7 mouse cellular contexts compared by ENCODE assay signal in the genomic region with DNA sequence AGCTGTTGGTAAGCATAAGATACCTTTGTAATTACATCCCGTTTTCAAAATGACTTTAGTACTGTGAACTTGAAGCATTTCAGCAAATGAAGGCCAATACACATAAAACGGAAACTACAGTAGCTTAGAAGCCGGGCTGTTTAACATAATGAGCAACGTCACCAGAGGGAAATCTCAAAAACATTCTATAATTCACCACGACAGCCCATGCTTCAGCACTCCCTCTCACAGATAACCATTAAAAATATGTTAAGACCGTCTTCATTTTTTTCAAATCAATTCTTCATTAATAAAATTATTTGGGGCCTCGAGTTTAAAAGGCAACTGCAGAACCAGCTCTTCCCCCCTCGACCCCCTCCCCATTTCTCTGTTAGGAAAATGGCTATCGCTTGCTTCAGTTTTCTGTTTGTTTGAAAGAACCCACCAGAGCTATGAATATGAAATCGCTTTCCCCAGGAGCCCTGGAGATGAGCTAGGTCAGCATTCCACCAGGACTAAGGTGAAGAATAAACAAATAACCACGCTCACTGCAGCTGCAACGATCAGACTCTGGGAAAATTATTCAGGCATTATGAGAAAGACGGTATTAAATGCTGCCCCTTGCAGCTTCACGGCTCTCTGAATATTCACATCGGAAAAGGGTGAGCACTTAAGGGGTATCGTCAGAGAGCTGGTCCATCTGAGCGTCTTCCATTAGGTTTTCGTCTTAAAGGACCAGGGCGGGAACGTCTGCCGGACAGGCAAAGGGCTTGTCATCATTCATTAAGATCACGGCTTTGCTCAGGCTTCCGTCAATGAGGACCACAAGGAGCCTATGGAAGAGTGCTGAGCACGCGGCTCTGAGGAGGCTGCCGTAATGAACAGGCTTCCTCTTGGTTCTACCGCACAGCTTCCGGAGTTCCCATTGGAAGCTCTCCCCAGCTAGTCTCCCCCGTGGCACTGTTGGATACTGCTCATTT.
DNase-seq lines count a peak whose midpoint lies in the region; ATAC-seq and TF ChIP-seq lines count a peak whose summit lies in the region.

No protein-coding gene starts in this region.

- H3K27ac ChIP-seq in limb, embryonic 12.5 days, result no peak overlapping the region
- H3K27ac ChIP-seq in limb, embryonic 10.5 days, result no peak overlapping the region; the same call in 1 of the 2 replicates
- H3K27ac ChIP-seq in forebrain, embryonic 10.5 days, result peak overlapping the region; percentile 56
- H3K27ac ChIP-seq in hindbrain, postnatal 0 days, result peak overlapping the region; percentile 72
- no peak overlapping the region for H3K27ac ChIP-seq in olfactory bulb, adult 2 months (ENCODE audit: insufficient read depth, low read depth, low read length)

- H3K27me3 ChIP-seq in limb, embryonic 12.5 days, result no peaks in the 10 kb centered on the region
- no peaks in the 10 kb centered on the region for H3K27me3 ChIP-seq in limb, embryonic 10.5 days (ENCODE audit: low read depth, poor library complexity, severe bottlenecking)
- no peaks in the 10 kb centered on the region for H3K27me3 ChIP-seq in forebrain, embryonic 10.5 days (ENCODE audit: poor library complexity, severe bottlenecking)
- H3K27me3 ChIP-seq in hindbrain, postnatal 0 days (ENCODE audit: insufficient read depth, low read length), result no peaks in the 10 kb centered on the region

- no peaks in the 10 kb centered on the region for H3K9me3 ChIP-seq in limb, embryonic 12.5 days
- H3K9me3 ChIP-seq in limb, embryonic 10.5 days (replicated peaks), result no peaks in the 10 kb centered on the region
- 0 out of 2 replicates have a peak, but pooled peaks cover 4% of the 10 kb centered on the region for H3K9me3 ChIP-seq in forebrain, embryonic 10.5 days
- no peaks in the 10 kb centered on the region for H3K9me3 ChIP-seq in hindbrain, postnatal 0 days (ENCODE audit: low read length)

- H3K9ac ChIP-seq in limb, embryonic 12.5 days (replicated peaks), result no peak overlapping the region
- peak overlapping the region; percentile 49 for H3K9ac ChIP-seq in hindbrain, postnatal 0 days (replicated peaks; ENCODE audit: low read length)

- H3K4me3 ChIP-seq in limb, embryonic 12.5 days (replicated peaks), result no peak overlapping the region
- H3K4me3 ChIP-seq in limb, embryonic 10.5 days, result no peak overlapping the region
- no peak overlapping the region for H3K4me3 ChIP-seq in forebrain, embryonic 10.5 days
- peak overlapping the region; percentile 35 for H3K4me3 ChIP-seq in hindbrain, postnatal 0 days (ENCODE audit: low read length)
- peak overlapping the region; percentile 33 for H3K4me3 ChIP-seq in olfactory bulb, adult 2 months (ENCODE audit: insufficient read depth, low read depth, low read length)

- WGBS in limb, embryonic 12.5 days, result 50% methylated on average over 29 of the region's 29 CpGs
- 72% methylated on average over 29 of the region's 29 CpGs for WGBS in limb, embryonic 10.5 days
- 65% methylated on average over 29 of the region's 29 CpGs for WGBS in forebrain, embryonic 10.5 days
- WGBS in hindbrain, postnatal 0 days, result 26% methylated on average over 29 of the region's 29 CpGs
- WGBS in olfactory bulb, adult 2 months, result 32% methylated on average over 29 of the region's 29 CpGs

- no peak for TF ChIP-seq CTCF in hindbrain, postnatal 0 days (IDR thresholded peaks at IDR 0.05; ENCODE audit: low read depth)
- no peak for TF ChIP-seq CTCF in olfactory bulb, adult 2 months (IDR thresholded peaks at IDR 0.05; ENCODE audit: insufficient read depth, low read depth, low read length)

- no peak for DNase-seq in limb, embryonic 10.5 days (ENCODE audit: low spot score)
- no peak for DNase-seq in forebrain, embryonic 10.5 days (ENCODE audit: extremely low spot score, low spot score)
- peak; percentile 80 for DNase-seq in hindbrain, postnatal 0 days (ENCODE audit: low spot score)
- no peak for DNase-seq in spleen, postnatal 4 days (ENCODE audit: low spot score in 2 of 2)
- no peak for DNase-seq in urinary bladder, postnatal 4 days (ENCODE audit: low spot score in 2 of 2)

- peaks cover 23% of the 10 kb centered on the region for H3K4me1 ChIP-seq in limb, embryonic 12.5 days (replicated peaks)
- peaks cover 30% of the 10 kb centered on the region for H3K4me1 ChIP-seq in limb, embryonic 10.5 days
- H3K4me1 ChIP-seq in forebrain, embryonic 10.5 days, result peaks cover 31% of the 10 kb centered on the region
- H3K4me1 ChIP-seq in hindbrain, postnatal 0 days (ENCODE audit: insufficient read depth, low read length), result no peaks in the 10 kb centered on the region; the same call in 1 of the 2 replicates
- peaks cover 7% of the 10 kb centered on the region; the same call in 1 of the 2 replicates for H3K4me1 ChIP-seq in olfactory bulb, adult 2 months (ENCODE audit: control insufficient read depth, insufficient read depth, low read length)

- no peaks in the 10 kb centered on the region for H3K36me3 ChIP-seq in limb, embryonic 12.5 days
- H3K36me3 ChIP-seq in limb, embryonic 10.5 days, result peaks cover 9% of the 10 kb centered on the region; the same call in 1 of the 2 replicates
- peaks cover 42% of the 10 kb centered on the region for H3K36me3 ChIP-seq in forebrain, embryonic 10.5 days (replicated peaks)
- H3K36me3 ChIP-seq in hindbrain, postnatal 0 days (ENCODE audit: insufficient read depth, low read length), result no peaks in the 10 kb centered on the region

- H3K4me2 ChIP-seq in limb, embryonic 12.5 days, result peak overlapping the region; percentile 42
- H3K4me2 ChIP-seq in hindbrain, postnatal 0 days (ENCODE audit: low read depth, low read length), result peak overlapping the region; percentile 64

- ATAC-seq in limb, embryonic 12.5 days (ENCODE audit: insufficient number of reproducible peaks, insufficient read depth, low FRiP score, low TSS enrichment, low read depth), result no peak
- peak; percentile 84 for ATAC-seq in hindbrain, postnatal 0 days

- no peak for TF ChIP-seq POLR2A in olfactory bulb, adult 2 months (IDR thresholded peaks at IDR 0.05; ENCODE audit: insufficient read depth, low read depth, low read length)

Comparison
In these comparisons a context has a peak if more than half of its experiments do, and no peak if none do; other contexts are left out.
1. H3K27ac ChIP-seq: peak in forebrain, embryonic 10.5 days (single experiment) and hindbrain, postnatal 0 days (single experiment); none in limb, embryonic 12.5 days (single experiment), limb, embryonic 10.5 days (single experiment) and olfactory bulb, adult 2 months (single experiment).
2. H3K4me3 ChIP-seq: peak in hindbrain, postnatal 0 days (single experiment) and olfactory bulb, adult 2 months (single experiment); none in limb, embryonic 12.5 days (single experiment), limb, embryonic 10.5 days (single experiment) and forebrain, embryonic 10.5 days (single experiment).